ENCODE assay signal across 25 mouse cellular contexts in genomic region chr3:116366125-116366524, GRCm38 (mm10).
"Had no signal": no experiment of that assay in that cellular context is flagged by ENCODE, and none has a peak within 500 bp of the region (broad histone marks: within the 10 kb centered on the region; RNA-seq: fewer than 3 reads in every experiment).

No protein-coding gene starts in this region.

- H3K4me2 ChIP-seq: heart, embryonic 11.5 days; hindbrain, embryonic 12.5 days; hindbrain, embryonic 14.5 days; kidney, embryonic 15.5 days; limb, embryonic 13.5 days; limb, embryonic 15.5 days; liver, embryonic 12.5 days had no signal

- H3K27ac ChIP-seq: heart, adult 2 months; hindbrain, embryonic 10.5 days; hindbrain, embryonic 12.5 days; hindbrain, embryonic 14.5 days; kidney, embryonic 15.5 days; limb, embryonic 13.5 days; limb, embryonic 15.5 days; liver, embryonic 12.5 days; liver, embryonic 14.5 days had no signal

- H3K9me3 ChIP-seq: hindbrain, embryonic 10.5 days; hindbrain, embryonic 12.5 days; kidney, embryonic 15.5 days; limb, embryonic 13.5 days; limb, embryonic 15.5 days; liver, embryonic 12.5 days had no signal

- DNase-seq: gastrocnemius, adult 2 months; gastrocnemius, postnatal 10 days; gastrocnemius, postnatal 25 days; heart, adult 2 months; heart, postnatal 10 days; heart, postnatal 4 days; kidney, adult 11 months; kidney, adult 2 months; kidney, adult 9 months; kidney, postnatal 10 days; kidney, postnatal 36 days; layer of hippocampus, adult 9-11 months; layer of hippocampus, postnatal 36 days; left cerebral cortex, postnatal 4 days had no signal

- ATAC-seq: hindbrain, embryonic 16.5 days; inflammation-experienced regulatory T-cells, adult 6 months; liver, embryonic 12.5 days had no signal

- H3K4me3 ChIP-seq: gastrocnemius, adult 2 months; heart, adult 2 months; hindbrain, embryonic 10.5 days; hindbrain, embryonic 12.5 days; kidney, embryonic 15.5 days; limb, embryonic 13.5 days; limb, embryonic 15.5 days; liver, embryonic 12.5 days had no signal

- H3K27me3 ChIP-seq: hindbrain, embryonic 12.5 days; kidney, embryonic 15.5 days; limb, embryonic 13.5 days; limb, embryonic 15.5 days; liver, embryonic 12.5 days had no signal

- H3K4me1 ChIP-seq: limb, embryonic 15.5 days; liver, embryonic 12.5 days had no signal

- H3K9ac ChIP-seq: hindbrain, embryonic 12.5 days; hindbrain, embryonic 14.5 days; kidney, embryonic 15.5 days; limb, embryonic 13.5 days; limb, embryonic 15.5 days; liver, embryonic 12.5 days; liver, embryonic 14.5 days had no signal
